Mouse (Mus musculus) inflammation-experienced regulatory T-cells, adult 6 months (primary cell): ENCODE data around the gene Eif6. TPM values are rescaled to one million over a fixed set of nuclear protein-coding genes. Genes with fewer than 3 reads are reported as not detected.

Experiments
- ATAC-seq: one replicate; pipeline ENCODE4 v1.8.0; 2017
- polyA plus RNA-seq, 3 experiments: library from polyadenylated mRNA; unstranded; fragments of 100-300 nt; shearing (Covaris generic); gene quantifications; one replicate each; pipeline ENCODE4 v1.2.1; 2017

Gene Eif6
- polyA plus RNA-seq, 3 experiments from 2014 or later, result 65.0 to 78.8 (median 71.9) TPM

DNA sequence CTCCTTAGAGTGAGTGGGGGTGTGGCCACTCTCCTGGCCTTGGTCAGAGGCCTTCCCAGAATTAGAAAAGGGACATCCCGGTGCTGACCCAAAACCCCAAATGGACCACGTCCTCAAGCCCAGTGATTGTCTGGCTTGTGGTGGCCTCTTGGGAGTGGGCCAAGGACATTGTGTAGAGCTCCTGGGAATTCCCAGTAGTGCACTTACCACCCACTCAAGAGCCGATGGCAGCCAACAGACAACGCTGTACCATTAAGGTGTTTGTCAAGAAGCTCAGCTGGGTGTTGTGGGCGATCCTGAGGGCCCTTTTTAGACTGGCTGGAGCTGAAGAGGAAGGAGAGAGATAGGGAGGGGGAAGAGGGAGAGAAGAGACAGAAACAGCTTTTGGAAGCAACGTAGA lies 42.2 kb downstream of the Eif6 start:
- no peak for ATAC-seq

DNA sequence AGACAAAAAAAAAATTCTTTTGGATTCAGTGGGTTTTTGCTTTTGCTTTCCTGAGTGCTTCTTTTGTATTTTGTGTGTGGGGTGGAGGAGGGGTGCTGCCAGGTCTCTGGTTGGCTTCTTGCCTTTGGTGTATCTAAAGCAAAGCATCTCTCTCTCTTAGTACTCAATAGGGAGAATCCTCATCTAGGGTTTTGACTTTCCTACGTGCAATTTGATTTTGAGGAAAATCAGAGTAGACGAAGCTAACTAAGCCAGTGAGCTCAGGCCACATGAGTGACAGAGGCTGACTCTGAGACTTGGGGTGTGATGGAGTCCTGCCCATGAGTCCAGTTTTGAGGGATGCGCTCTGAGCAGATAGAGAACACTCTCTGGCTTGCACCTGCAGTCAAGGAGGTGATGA lies 47.2 kb downstream of the Eif6 start:
- ATAC-seq, result no peak

DNA sequence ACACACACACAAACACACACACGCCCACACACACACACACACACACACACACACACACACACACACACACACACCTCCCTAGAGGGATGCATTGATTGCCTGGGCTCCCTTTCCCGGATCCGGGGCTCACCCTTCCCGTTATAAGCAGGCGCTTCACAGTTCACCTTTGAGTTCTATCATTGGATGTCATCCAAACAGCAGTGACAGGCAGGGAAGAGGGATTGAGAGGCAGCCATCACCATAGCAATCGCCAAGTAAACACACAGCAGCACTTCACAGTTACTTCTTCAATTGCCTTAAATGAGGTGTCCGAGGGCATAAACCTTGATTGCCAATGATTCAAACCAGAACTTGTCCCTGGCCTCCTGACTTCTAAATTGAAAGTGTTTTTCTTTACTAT lies 47.7 kb downstream of the Eif6 start:
- ATAC-seq, result no peak

DNA sequence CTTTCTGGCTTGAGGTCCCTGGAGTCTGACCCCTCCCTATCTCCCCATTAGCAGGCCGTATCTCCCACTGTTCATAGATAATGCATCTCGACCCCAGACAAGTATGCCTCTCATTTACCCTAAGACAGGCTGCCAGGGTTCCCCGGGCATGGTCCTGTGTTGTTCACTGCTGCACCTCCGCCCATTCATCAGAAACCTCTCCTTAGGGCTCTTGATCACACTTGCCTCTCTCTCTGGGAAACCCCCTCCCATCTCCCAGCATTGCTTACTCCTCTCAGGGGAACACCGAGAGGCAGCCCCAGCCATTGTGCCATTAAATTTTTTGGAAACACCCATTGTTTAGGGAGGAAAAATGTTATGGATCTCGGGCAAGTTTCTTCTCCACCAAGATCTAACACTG lies 48.7 kb downstream of the Eif6 start:
- no peak for ATAC-seq

DNA sequence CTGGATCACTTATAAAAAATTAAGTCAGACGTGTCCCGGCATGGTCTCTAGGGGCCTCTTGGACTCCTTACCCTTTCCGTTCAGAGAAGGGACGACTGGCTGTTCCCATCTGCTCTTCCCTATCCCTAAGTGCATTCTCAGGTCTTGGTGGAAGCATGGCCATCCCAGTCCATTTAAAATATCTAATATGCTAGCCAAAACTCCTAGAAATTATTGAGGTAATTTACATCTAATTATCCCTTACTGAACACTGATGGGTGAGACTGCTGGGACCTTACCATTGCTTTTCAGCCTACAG lies 49.1 kb downstream of the Eif6 start:
- ATAC-seq, result no peak

DNA sequence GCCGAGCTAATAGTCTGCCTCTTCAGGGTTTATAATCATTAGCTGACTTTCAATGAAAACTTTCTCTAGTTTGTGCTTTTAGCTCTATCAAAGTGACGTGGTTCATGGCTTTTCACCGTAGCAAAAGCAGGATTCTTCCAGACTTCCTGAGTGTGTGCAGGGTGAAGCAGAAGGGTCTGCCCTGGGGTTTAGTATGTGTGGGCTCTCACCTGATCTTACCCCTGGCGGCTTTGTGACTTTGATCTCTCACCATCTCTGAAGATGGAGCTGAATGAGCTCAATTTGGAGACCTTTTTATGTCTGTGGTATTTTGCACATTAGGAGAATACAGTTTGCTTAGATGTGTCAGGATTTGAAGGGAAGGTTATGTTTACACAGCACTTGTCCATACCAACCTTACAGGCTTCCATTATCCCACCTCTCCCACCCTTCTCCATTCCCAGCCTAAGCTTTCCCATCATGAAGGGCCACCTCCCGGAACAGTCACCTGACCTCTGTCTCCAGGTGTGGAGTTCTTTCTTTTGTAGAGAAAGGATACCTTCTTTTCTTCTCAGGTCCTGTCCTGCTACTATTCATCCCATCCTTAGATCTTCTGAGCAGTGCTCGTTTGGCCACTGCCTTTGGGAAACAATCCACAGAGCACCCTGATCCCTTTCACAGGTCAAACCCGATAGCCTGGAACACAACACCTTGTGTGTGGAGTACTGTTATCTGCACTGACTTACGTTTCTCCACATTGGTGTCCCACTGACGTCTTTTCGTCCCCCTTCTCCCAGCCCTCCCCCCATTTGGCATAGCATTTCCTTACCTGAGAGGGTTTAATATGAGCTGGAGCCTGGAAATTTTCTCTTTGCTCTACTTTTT lies 49.7 kb downstream of the Eif6 start:
- ATAC-seq, result no peak

DNA sequence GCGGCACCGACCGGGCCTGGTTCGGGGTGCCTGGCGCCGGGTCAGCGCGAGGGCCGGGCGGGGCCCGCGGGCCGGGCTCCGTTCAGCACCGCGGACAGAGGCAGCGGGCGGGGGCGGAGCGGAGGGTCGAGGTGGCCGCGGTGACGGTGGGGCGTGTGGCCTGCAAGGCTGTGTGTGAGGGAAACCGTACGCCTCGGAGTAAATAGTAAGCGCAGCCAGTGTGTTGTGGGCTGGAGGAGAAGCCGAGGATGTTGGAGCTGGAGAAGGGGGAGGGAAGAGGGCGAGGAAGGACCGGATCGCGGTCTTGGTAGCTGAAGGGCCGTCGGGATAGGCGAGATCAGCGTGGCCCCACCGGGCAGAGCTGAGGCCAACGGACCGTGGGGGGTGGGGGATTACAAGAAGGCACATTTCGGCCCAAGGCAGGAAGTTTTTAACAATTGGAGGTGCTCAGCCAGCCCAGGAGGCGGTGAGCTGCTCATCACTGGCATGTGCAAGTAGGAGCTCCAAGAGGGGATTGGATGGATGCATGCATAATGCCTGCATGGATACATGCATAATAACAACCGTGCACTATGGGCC lies 51.0 kb downstream of the Eif6 start:
- ATAC-seq, result no peak

DNA sequence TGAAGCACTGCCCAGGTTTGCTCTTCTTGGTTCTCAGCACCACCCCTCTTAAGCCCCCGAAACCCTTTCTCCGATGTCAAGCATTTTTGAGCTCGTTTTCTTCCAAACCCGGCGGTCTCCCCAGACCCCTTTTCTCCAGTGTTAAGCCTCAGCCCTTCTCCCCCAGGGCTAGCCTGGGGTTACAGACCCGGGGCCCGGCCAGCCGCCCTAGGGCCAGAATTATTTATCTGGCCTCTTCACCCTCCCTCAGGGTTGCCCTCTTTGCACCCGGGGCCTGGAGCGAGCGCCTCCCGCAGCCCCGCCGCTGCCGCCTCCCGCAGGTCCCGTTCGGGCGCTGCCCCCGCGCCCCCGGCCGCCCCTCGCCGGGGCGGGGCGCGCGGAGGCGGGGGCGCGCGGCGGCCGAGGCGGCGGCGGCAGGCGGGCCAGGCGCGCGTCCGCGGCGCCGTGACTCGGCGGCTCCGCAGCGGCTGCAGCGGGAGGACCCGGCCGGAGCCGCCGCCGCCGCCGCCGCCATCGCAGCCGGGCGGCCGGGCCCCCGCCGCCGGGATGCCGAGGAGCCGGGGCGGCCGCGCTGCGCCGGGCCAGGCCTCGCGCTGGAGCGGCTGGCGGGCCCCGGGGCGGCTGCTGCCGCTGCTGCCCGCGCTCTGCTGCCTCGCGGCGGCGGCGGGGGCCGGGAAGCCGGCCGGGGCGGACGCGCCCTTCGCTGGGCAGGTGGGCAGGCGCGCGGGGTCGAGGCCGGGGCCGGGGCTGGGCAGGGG lies 51.6 kb downstream of the Eif6 start, which contains the start of gene Mmp24:
Gene Mmp24, plus strand, starts transcription at position 416 of the 758 bp plus-strand sequence.
- no peak for ATAC-seq

DNA sequence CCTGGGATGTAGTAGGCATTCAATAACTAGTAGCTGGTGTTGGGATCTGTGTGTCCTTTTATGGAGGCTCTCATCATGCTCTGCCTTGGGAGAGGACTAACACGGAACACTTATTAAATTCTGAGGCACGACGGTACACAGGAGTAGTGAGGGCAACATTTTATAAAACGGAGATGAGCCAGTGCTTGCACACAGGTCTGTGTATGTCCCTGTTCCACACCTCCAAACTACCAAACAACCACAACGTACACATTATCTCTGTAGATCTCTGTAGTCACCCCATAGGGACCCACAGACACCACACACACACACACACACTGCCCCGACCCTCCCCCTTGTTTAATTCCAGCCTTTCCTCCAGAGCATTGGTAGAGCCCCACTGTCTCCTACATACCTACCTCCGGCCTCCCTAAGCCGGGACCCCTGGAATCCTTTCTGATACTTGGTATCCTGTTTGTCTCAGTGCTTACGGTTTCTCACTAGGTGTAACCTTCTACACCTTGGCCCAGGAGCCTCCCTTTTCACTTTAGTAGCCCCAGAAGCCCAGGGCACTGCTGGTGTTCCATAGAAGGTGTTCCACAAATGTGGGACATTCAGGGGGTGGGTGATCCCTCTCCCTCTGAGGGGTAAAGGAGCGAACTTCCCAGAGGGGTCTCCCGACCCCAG lies 52.3 kb downstream of the Eif6 start:
- no peak for ATAC-seq

DNA sequence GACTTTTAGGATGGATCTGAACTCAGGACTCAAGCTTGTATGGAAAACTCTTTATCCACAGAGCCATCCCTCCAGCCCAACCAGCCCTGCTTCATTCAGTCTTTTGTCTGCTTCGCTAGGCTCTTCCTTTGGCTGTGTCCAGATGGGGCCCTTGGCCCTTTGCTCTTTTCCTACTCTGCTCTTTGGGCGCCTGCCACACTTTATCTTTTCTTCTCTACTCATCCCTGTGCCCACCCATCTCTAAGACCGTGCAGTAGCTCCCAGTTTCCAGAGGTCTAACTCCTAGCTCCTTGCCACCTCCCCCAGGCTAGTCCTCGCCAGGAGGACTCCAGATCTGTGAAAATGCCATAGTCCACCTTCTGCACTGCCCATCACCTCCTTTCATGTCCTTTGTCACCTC lies 53.1 kb downstream of the Eif6 start:
- ATAC-seq, result no peak

Other genes starting within 250 kb of the Eif6 start
- 10 to 100 TPM; 13.4 to 17.2 (median 15.1) TPM for gene Gss, start 234.1 kb downstream of the Eif6 start, polyA plus RNA-seq
- under 1 TPM in 1 of 3 experiments, not detected in 2; 0.12 TPM for gene Myh7b, start 215.7 kb downstream of the Eif6 start, polyA plus RNA-seq
- gene Trpc4ap, start 134.5 kb downstream of the Eif6 start, polyA plus RNA-seq, result 10 to 100 TPM; 38.5 to 56.7 (median 43.8) TPM
- 10 to 100 TPM; 38.5 to 41.2 (median 39.8) TPM for gene Edem2, start 97.5 kb downstream of the Eif6 start, polyA plus RNA-seq
- not detected for gene Gm17581, start 91.1 kb downstream of the Eif6 start, polyA plus RNA-seq
- gene Procr, start 75.8 kb downstream of the Eif6 start, polyA plus RNA-seq, result under 1 TPM in 1 of 3 experiments, not detected in 2; 0.23 TPM
- gene Mmp24, start 51.6 kb downstream of the Eif6 start, polyA plus RNA-seq, result not detected
- 10 to 100 TPM; 12.6 to 16.8 (median 15.9) TPM for gene BC029722, start 7.5 kb downstream of the Eif6 start, polyA plus RNA-seq
- not detected for gene Fam83c, start 7.9 kb upstream of the Eif6 start, polyA plus RNA-seq
- 10 to 100 TPM; 34.5 to 47.4 (median 36.3) TPM for gene Uqcc1, start 103.4 kb upstream of the Eif6 start, polyA plus RNA-seq
- gene Gm15557, start 113.8 kb upstream of the Eif6 start, polyA plus RNA-seq, result not detected
- gene Gdf5, start 118.4 kb upstream of the Eif6 start, polyA plus RNA-seq, result not detected
- 10 to 100 TPM; 30.4 to 48.2 (median 47.9) TPM for gene Cep250, start 129.5 kb upstream of the Eif6 start, polyA plus RNA-seq
- 1 to 10 TPM; 1.4 to 1.8 (median 1.7) TPM for gene 6430550D23Rik, start 181.1 kb upstream of the Eif6 start, polyA plus RNA-seq
- 100 to 1,000 TPM in 2 of 3 experiments, 10 to 100 TPM in 1; 97.9 to 172 (median 128) TPM for gene Ergic3, start 181.1 kb upstream of the Eif6 start, polyA plus RNA-seq
- gene Fer1l4, start 226.0 kb upstream of the Eif6 start, polyA plus RNA-seq, result not detected
- gene Spag4, start 238.2 kb upstream of the Eif6 start, polyA plus RNA-seq, result under 1 TPM in 1 of 3 experiments, not detected in 2; 0.13 TPM